Mouse (Mus musculus) spleen, embryonic (tissue): ENCODE measurements around the gene Pdzrn4.

Experiments
- CTCF ChIA-PET: fragments of 350-600 bp; sonication (Branson Sonifier 250); formaldehyde crosslinking; loops from one replicate; lab custom pipeline; 2022; lab: Charles Lee

The Pdzrn4 gene

GRCm38 (mm10) chr15:92495465-92496174 is 98.9 kb downstream of the Pdzrn4 start:
- CTCF ChIA-PET, result no interaction called here

GRCm38 (mm10) chr15:92500276-92500838 is 103.7 kb downstream of the Pdzrn4 start:
- CTCF ChIA-PET, result no interaction called here

- CTCF ChIA-PET, result no interaction called here
These were observed 106.1 kb downstream of the Pdzrn4 start for GRCm38 (mm10) chr15:92502797-92503196.

DNA sequence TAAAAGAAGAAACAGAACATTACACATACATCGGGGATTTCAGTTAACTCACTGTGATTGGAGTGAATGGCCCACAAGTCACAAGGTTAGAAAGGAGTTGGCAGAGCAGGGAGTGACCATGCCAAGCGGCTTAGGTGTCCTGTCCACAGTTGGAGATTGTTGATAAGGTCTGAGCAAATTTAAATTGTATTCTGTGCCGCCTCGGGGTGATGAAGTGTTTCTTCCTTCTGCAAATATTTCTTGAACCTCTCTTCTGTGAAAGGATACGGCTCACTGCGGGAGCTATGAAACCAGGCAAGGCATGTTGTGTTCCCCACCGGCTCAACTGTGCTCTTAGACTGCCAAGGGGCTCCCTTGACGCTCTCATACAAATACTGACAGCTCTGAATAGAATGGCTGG is 112.7 kb downstream of the Pdzrn4 start:
- CTCF ChIA-PET, result no interaction called here

- CTCF ChIA-PET, result no interaction called here
These were observed 119.0 kb downstream of the Pdzrn4 start for GRCm38 (mm10) chr15:92515651-92516050.

DNA sequence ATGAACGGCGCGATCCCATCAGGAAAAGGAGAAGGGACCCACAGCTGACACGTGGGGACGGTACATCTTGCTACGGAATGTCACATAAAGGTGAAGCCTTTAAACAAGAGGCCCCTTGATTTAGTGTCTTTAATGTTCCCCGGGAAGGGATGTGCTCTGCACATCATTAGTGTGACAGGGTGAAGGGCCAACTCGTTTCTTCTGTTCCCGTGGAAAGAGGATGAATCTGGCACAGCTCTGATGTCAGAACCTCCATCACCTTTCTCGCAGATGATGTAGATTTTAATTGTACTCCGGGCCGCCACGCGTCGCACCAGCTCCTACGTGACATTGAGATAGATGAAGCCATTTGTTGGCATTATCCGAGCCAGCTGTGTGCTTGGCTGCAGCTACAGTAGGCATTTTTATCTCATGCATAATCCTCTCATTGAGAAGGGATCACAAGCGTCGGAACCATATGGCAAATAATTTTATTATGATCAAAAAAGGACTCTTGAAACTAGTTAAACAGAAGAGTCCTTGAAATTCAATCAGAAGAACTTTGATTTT is 124.1 kb downstream of the Pdzrn4 start:
- CTCF ChIA-PET, result no interaction called here

GRCm38 (mm10) chr15:92521686-92522085 is 125.0 kb downstream of the Pdzrn4 start:
- CTCF ChIA-PET, result no interaction called here

DNA sequence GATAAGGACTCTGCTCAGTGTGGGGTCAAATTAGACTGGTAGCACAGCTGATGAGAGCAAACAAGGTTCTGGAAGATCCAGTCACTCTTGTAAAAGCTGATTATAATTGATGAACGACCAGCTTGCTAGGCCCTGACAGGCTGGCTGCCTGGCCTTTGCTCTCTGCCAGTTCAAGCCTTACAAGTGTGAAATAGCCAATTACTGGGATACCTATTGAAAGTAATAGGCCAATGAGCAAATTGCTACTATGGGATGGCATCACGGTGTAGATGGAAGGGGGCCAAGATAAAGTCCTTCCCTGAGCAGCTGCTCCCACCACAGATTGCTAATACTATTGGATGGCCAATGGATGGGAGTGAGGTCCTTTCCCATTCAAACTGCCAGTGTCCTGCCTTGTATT is 128.2 kb downstream of the Pdzrn4 start:
- CTCF ChIA-PET, result no interaction called here

- CTCF ChIA-PET, result interaction anchor here (0.7 kb wide), 1 partner anchor 1856 kb away, joined by 3 read pairs; no protein-coding TSS in a partner anchor
These were observed 128.7 kb downstream of the Pdzrn4 start for GRCm38 (mm10) chr15:92525416-92525815.

DNA sequence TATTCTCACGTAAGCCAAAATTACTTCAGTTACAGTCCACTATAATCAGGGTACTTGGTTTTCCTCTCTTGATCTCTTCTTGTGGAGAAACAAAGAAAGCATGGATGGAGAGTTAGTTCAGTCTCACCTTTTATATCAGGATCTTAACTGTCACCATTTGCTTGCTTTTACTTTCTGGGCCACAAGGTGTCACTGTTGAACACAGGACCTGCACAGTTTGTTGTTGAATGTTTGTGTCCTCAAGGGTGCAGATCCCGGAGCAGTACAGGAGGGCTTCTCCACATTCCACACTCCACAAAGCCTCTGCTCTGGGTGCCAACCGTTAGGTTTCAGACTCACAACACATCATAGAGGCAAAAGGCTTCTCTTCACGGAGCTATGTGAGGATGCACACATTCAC is 130.1 kb downstream of the Pdzrn4 start:
- CTCF ChIA-PET, result no interaction called here

DNA sequence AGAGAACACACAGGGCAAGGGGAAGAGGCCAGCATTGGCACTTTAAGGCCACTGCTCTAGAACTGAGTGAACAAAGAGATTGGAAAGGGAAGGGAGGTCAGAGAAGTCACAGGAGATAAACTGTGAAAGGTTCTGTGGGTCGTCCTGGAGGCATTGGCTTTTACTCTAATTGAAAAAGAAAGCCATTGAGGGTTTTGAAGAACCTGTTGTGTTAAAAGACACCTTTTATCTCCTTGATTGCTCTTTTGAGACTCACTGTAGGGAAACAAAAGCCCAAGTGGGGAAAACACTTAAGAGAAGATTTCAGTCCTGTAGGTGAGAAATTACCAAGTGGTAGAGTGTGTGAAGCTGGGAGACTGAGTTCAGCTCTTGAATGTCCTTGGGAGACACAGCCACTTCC is 146.6 kb downstream of the Pdzrn4 start:
- CTCF ChIA-PET, result no interaction called here

DNA sequence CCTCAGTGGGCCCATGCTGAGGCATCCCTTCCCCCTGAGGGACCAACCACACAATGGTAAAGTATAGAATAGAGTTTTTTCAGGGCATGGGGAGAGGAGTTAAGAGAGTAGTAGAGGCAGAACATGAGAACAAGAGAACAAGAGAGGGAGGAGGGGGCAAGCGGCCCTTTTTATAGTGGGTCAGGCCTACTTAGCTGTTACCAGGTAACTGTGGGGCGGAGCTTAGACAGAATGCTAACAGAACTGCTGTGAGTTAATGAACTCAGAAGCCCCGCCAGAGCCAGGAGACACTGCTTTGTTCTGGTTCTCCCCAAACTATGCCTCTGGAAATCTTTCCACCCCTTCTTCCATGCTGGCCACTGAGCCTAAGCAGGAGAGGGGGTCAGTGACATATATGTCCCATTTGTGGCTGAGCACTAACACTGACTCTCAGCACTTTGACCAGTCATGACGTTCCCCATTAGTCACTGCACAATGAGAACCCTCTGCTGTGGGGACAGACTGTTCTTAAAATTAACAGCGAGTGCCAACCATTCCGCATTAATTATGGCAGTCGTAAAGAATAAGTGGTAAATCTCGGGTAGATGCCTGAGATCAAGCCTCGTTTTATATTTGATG is 150.7 kb downstream of the Pdzrn4 start:
- CTCF ChIA-PET, result no interaction called here

- CTCF ChIA-PET, result no interaction called here
These were observed 158.4 kb downstream of the Pdzrn4 start for GRCm38 (mm10) chr15:92555012-92555574.

DNA sequence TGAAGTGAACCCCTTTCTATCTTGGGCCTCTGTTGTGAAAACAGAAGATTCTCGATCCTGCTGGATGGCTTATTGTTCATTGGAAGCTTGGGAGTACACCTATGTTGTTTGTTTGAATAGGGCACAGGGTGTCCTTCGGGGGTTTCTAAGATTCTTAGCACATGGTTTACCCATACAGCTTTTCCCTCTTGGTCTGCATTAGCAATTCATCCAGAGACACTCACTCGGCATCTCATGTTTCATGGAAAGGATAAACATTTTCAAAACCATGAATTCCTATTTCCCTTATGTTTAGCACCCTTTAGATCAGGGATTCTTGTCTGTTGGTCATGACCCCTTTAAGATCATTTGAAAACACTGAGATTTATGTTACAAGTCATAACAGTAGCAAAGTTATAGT is 159.0 kb downstream of the Pdzrn4 start:
- CTCF ChIA-PET, result no interaction called here

GRCm38 (mm10) chr15:92558592-92558991 is 161.9 kb downstream of the Pdzrn4 start:
- CTCF ChIA-PET, result no interaction called here

GRCm38 (mm10) chr15:92562149-92562548 is 165.5 kb downstream of the Pdzrn4 start:
- CTCF ChIA-PET, result no interaction called here

DNA sequence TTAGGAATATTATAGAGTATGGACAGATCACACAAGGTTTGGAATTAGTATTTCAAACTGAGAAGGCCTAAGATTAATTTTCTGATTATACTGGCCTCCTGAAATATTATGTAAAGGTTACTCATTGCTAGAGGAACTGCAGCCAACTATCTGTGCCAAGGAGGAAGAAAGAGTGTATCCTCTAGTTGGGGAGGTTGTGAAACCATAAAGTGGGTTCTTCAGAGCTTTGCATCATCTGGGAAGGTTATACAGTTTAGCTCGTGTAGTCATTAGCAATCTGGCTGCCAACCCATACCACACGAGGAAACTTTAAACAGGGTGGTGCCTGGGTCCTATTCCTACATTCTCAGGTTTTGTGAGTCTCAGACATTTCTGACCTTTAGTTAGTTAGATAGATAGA is 166.9 kb downstream of the Pdzrn4 start:
- CTCF ChIA-PET, result no interaction called here

GRCm38 (mm10) chr15:92570526-92571243 is 174.0 kb downstream of the Pdzrn4 start:
- CTCF ChIA-PET, result no interaction called here

- CTCF ChIA-PET, result no interaction called here
These were observed 174.5 kb downstream of the Pdzrn4 start for GRCm38 (mm10) chr15:92571244-92571539.

GRCm38 (mm10) chr15:92577476-92577875 is 180.8 kb downstream of the Pdzrn4 start:
- CTCF ChIA-PET, result no interaction called here

- CTCF ChIA-PET, result no interaction called here
These were observed 183.5 kb downstream of the Pdzrn4 start for GRCm38 (mm10) chr15:92580217-92580616.

GRCm38 (mm10) chr15:92580742-92581383 is 184.2 kb downstream of the Pdzrn4 start:
- CTCF ChIA-PET, result no interaction called here
